Mouse (Mus musculus) spleen, postnatal 10 days (tissue): Measurements from ENCODE around the gene Olfr1424.
"Not testable (repeated sequence)": the region's sequence is repeated elsewhere in the genome, so short reads cannot be mapped to it uniquely, and the experiment has no call there.

ENCODE experiments used
- DNase-seq, 2 experiments: peaks; one replicate each; pipeline ENCODE4 v3.0.0; 2021 to 2022; ENCODE audit warnings: low spot score in 2 of 2

The Olfr1424 gene

GRCm38 (mm10) chr19:12062582-12062981 is at the start of gene Olfr1424:
Gene Olfr1424, minus strand, starts transcription at chr19:12062682.
- DNase-seq = not testable (repeated sequence)

GRCm38 (mm10) chr19:12104541-12104940 is 42.1 kb upstream of the Olfr1424 start:
- DNase-seq = no peak

GRCm38 (mm10) chr19:12103234-12103633 is 40.8 kb upstream of the Olfr1424 start, which contains the start of gene Olfr1427:
Gene Olfr1427, minus strand, starts transcription at chr19:12103334.
- DNase-seq = no peak

GRCm38 (mm10) chr19:12091913-12092312 is 29.4 kb upstream of the Olfr1424 start, which contains the start of gene Olfr1426:
Gene Olfr1426, minus strand, starts transcription at chr19:12092013.
- DNase-seq = no peak

GRCm38 (mm10) chr19:12077631-12078030 is 15.1 kb upstream of the Olfr1424 start, which contains the start of gene Olfr1425:
Gene Olfr1425, minus strand, starts transcription at chr19:12077731.
- not testable (repeated sequence) for DNase-seq

GRCm38 (mm10) chr19:12069546-12069945 is 7.1 kb upstream of the Olfr1424 start:
- not testable (repeated sequence) for DNase-seq

- not testable (repeated sequence) for DNase-seq
Observed at GRCm38 (mm10) chr19:12067806-12068205, 5.3 kb upstream of the Olfr1424 start.

- no peak for DNase-seq
Observed at GRCm38 (mm10) chr19:12043163-12043562, 19.3 kb downstream of the Olfr1424 start.

- DNase-seq = no peak
Observed at GRCm38 (mm10) chr19:12041217-12041616, 21.3 kb downstream of the Olfr1424 start, which contains the start of gene Olfr1423. Gene Olfr1423, minus strand, starts transcription at chr19:12041317.

GRCm38 (mm10) chr19:12037727-12038126 is 24.8 kb downstream of the Olfr1424 start:
- no peak for DNase-seq

- DNase-seq = no peak
Observed at GRCm38 (mm10) chr19:12026606-12027005, 35.9 kb downstream of the Olfr1424 start.

GRCm38 (mm10) chr19:12025333-12025732 is 37.1 kb downstream of the Olfr1424 start:
- no peak for DNase-seq

- DNase-seq = no peak
Observed at GRCm38 (mm10) chr19:12024149-12024548, 38.3 kb downstream of the Olfr1424 start.

- no peak for DNase-seq
Observed at GRCm38 (mm10) chr19:12016192-12016591, 46.3 kb downstream of the Olfr1424 start.

GRCm38 (mm10) chr19:12015708-12016107 is 46.8 kb downstream of the Olfr1424 start:
- DNase-seq = no peak

- peak; percentile 31 to 56 for DNase-seq
Observed at GRCm38 (mm10) chr19:12013228-12013627, 49.3 kb downstream of the Olfr1424 start.

- DNase-seq = no peak
Observed at GRCm38 (mm10) chr19:12012615-12013014, 49.9 kb downstream of the Olfr1424 start.

GRCm38 (mm10) chr19:12011560-12012556 is 50.6 kb downstream of the Olfr1424 start:
- DNase-seq = peak; percentile 82 to 89

- peak; percentile 64 to 75 for DNase-seq
Observed at GRCm38 (mm10) chr19:12010916-12011559, 51.4 kb downstream of the Olfr1424 start.

- DNase-seq = peak; percentile 53 to 68
Observed at GRCm38 (mm10) chr19:12010281-12010771, 52.2 kb downstream of the Olfr1424 start.

- DNase-seq = peak; percentile 40 to 72
Observed at GRCm38 (mm10) chr19:12009501-12010280, 52.8 kb downstream of the Olfr1424 start.
